Mouse (Mus musculus) brain, embryonic 14.5 days (tissue): ENCODE measurements at regions not wholly inside any gene's neighbourhood (a gene's known extent, or its start where the extent isn't known, plus 50 kb on each side); places are given as distances from the start of the nearest gene placed in this dataset.

Source experiments
- CTCF ChIP-seq: fragments of 200-500 bp; IDR thresholded peaks from 2 replicates; pipeline ENCODE4 v1.5.1; 2012; ENCODE audit warnings: inconsistent platforms, mild to moderate bottlenecking, moderate library complexity, borderline replicate concordance; ENCODE audit not compliant: insufficient read depth, insufficient read length; ENCODE audit errors: extremely low read depth
- POLR2A ChIP-seq: fragments of 200-500 bp; IDR thresholded peaks from 2 replicates; pipeline ENCODE4 v1.6.1; 2012; ENCODE audit warnings: mild to moderate bottlenecking, inconsistent platforms, borderline replicate concordance; ENCODE audit not compliant: poor library complexity, insufficient read depth, insufficient read length, severe bottlenecking; ENCODE audit errors: extremely low read depth

GRCm38 (mm10) chr4:39926021-39926591, 216.8 kb upstream of the Aco1 start:
- TF ChIP-seq CTCF (no peak), POLR2A (no peak)
